Mouse (Mus musculus) C2C12 (cell line): ENCODE measurements around the gene Rs1.

ENCODE experiments used
- CEBPB ChIP-seq: IDR thresholded peaks from one replicate; pipeline ENCODE4 v1.6.1; 2011; ENCODE audit warnings: low read depth, mild to moderate bottlenecking, control low read depth, moderate library complexity
- CTCF ChIP-seq: IDR thresholded peaks from one replicate; pipeline ENCODE4 v1.5.1; 2011; ENCODE audit not compliant: control insufficient read depth, insufficient read depth, insufficient read length
- MAX ChIP-seq: IDR thresholded peaks from one replicate; pipeline ENCODE4 v1.6.1; 2011; ENCODE audit warnings: mild to moderate bottlenecking, control low read depth
- MYOD1 ChIP-seq: IDR thresholded peaks from one replicate; pipeline ENCODE4 v1.6.1; 2011; ENCODE audit warnings: low read depth; ENCODE audit not compliant: control insufficient read depth, insufficient read length
- MYOG ChIP-seq: IDR thresholded peaks from one replicate; pipeline ENCODE4 v1.6.1; 2011; ENCODE audit not compliant: control insufficient read depth, insufficient read length; ENCODE audit errors: extremely low read depth
- USF1 ChIP-seq: IDR thresholded peaks from one replicate; pipeline ENCODE4 v1.6.1; 2011; ENCODE audit warnings: low read depth, mild to moderate bottlenecking, control low read depth, moderate library complexity

DNA sequence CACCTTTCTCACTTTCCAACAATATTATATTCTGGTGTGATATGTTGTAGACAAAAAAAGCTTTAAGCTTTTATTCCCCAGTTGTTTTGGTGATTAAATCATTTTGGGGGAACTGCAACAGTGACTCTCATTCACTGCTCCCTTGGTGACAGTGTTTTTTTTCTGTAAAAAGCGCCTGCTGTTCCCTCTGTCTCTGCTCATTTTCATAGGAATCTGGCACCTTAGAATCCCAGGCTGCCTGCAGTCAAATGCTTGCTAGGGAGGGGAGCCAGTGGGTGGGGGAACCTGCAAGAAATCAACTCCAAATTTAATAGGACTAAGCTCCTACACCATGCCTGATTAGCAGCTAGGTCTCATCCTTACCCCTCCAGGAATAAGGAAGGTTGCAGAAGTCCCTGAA lies 5.2 kb downstream of the Rs1 start:
- TF ChIP-seq CTCF (no peak), USF1 (no peak), MYOD1 (no peak), MYOG (no peak), MAX (no peak), CEBPB (no peak)
